Mouse (Mus musculus) hindbrain, embryonic 13.5 days (tissue): ENCODE measurements at regions not wholly inside any gene's neighbourhood (a gene's known extent, or its start where the extent isn't known, plus 50 kb on each side); places are given as distances from the start of the nearest gene placed in this dataset.

Experiments
- ATAC-seq: fragments of 200-750 bp; cut with Nextera tagmentation; 2 replicates; pipeline ENCODE4 v1.8.0; 2017; ENCODE audit warnings: moderate TSS enrichment; ENCODE audit not compliant: low FRiP score
- H3K27ac ChIP-seq: fragments of 300-500 bp; sonication (generic); 2 replicates; pipeline ENCODE4 v1.5.1; 2015; ENCODE audit warnings: inconsistent platforms, mild to moderate bottlenecking, moderate library complexity
- H3K27me3 ChIP-seq: fragments of 300-500 bp; sonication (generic); 2 replicates; pipeline ENCODE4 v1.6.1; 2015; ENCODE audit warnings: mild to moderate bottlenecking, inconsistent platforms
- H3K36me3 ChIP-seq: fragments of 300-500 bp; sonication (generic); 2 replicates; pipeline ENCODE4 v1.6.1; 2015; ENCODE audit warnings: mild to moderate bottlenecking, inconsistent platforms
- H3K4me1 ChIP-seq: fragments of 300-500 bp; sonication (generic); replicated peaks from 2 replicates; pipeline ENCODE4 v1.6.1; 2015; ENCODE audit warnings: inconsistent platforms
- H3K4me2 ChIP-seq: fragments of 300-500 bp; sonication (generic); 2 replicates; pipeline ENCODE4 v1.6.1; 2015; ENCODE audit warnings: inconsistent platforms, mild to moderate bottlenecking, moderate library complexity
- H3K4me3 ChIP-seq: fragments of 300-500 bp; sonication (generic); 2 replicates; pipeline ENCODE4 v1.5.1; 2015; ENCODE audit warnings: mild to moderate bottlenecking, inconsistent platforms
- H3K9ac ChIP-seq: fragments of 300-500 bp; sonication (generic); 2 replicates; pipeline ENCODE4 v1.6.1; 2015; ENCODE audit warnings: mild to moderate bottlenecking, inconsistent platforms
- H3K9me3 ChIP-seq: fragments of 300-500 bp; sonication (generic); 2 replicates; pipeline ENCODE4 v1.6.1; 2016; ENCODE audit warnings: inconsistent platforms
- WGBS: fragments of 180-500 bp; shearing (Covaris S2); methylation state at CpG from one replicate; pipeline ENCODE4 v1.1.7; 2015; 5-methylcytosine and 5-hydroxymethylcytosine counted together

- Histone ChIP-seq H3K27me3 (no peaks in the 10 kb centered on the region), H3K36me3 (no peaks in the 10 kb centered on the region), H3K4me1 (peaks cover 6% of the 10 kb centered on the region), H3K4me3 (no peak overlapping the region), H3K9ac (no peak overlapping the region), H3K27ac (0 out of 2 replicates have a peak overlapping the region, but pooled peaks have one; percentile 5), H3K9me3 (no peaks in the 10 kb centered on the region), H3K4me2 (peak overlapping the region; percentile 17; the same call in 1 of the 2 replicates)
- ATAC-seq = no peak
- 6% methylated on average over 9 of the region's 9 CpGs for WGBS
Measured at GRCm38 (mm10) chr1:41131410-41131809, 326.0 kb downstream of the Tmem182 start.

GRCm38 (mm10) chr1:41133143-41133542, 327.7 kb downstream of the Tmem182 start:
- no peak overlapping the region for H3K9ac ChIP-seq
- H3K4me2 ChIP-seq = no peak overlapping the region
- no peaks in the 10 kb centered on the region for H3K27me3 ChIP-seq
- no peaks in the 10 kb centered on the region for H3K9me3 ChIP-seq
- no peak overlapping the region for H3K27ac ChIP-seq
- H3K4me1 ChIP-seq = peaks cover 6% of the 10 kb centered on the region
- WGBS = 29% methylated on average over 1 of the region's 1 CpGs
- no peak overlapping the region for H3K4me3 ChIP-seq
- H3K36me3 ChIP-seq = no peaks in the 10 kb centered on the region
- ATAC-seq = no peak

- no peak for ATAC-seq
- WGBS = 62% methylated on average over 8 of the region's 8 CpGs
- H3K9me3 ChIP-seq = no peaks in the 10 kb centered on the region
- no peak overlapping the region for H3K9ac ChIP-seq
- H3K4me3 ChIP-seq = no peak overlapping the region
- H3K4me2 ChIP-seq = no peak overlapping the region
- peaks cover 6% of the 10 kb centered on the region for H3K4me1 ChIP-seq
- H3K27ac ChIP-seq = no peak overlapping the region
- no peaks in the 10 kb centered on the region for H3K27me3 ChIP-seq
- H3K36me3 ChIP-seq = no peaks in the 10 kb centered on the region
Measured at GRCm38 (mm10) chr1:41133946-41134345, 328.5 kb downstream of the Tmem182 start.

GRCm38 (mm10) chr1:41139725-41140124, 334.3 kb downstream of the Tmem182 start:
- Histone ChIP-seq H3K9ac (no peak overlapping the region), H3K4me2 (no peak overlapping the region), H3K4me1 (no peaks in the 10 kb centered on the region), H3K9me3 (no peaks in the 10 kb centered on the region), H3K36me3 (no peaks in the 10 kb centered on the region), H3K27me3 (no peaks in the 10 kb centered on the region), H3K4me3 (no peak overlapping the region), H3K27ac (no peak overlapping the region)
- ATAC-seq = no peak
- WGBS = 69% methylated on average over 2 of the region's 2 CpGs

- no peak overlapping the region for H3K4me2 ChIP-seq
- H3K4me3 ChIP-seq = no peak overlapping the region
- no peaks in the 10 kb centered on the region for H3K9me3 ChIP-seq
- no peaks in the 10 kb centered on the region for H3K4me1 ChIP-seq
- no peaks in the 10 kb centered on the region for H3K27me3 ChIP-seq
- no peak for ATAC-seq
- no peak overlapping the region for H3K27ac ChIP-seq
- no peaks in the 10 kb centered on the region for H3K36me3 ChIP-seq
- H3K9ac ChIP-seq = no peak overlapping the region
- WGBS = 13% methylated on average over 1 of the region's 1 CpGs
Measured at GRCm38 (mm10) chr1:41140542-41140941, 335.1 kb downstream of the Tmem182 start.

- H3K27ac ChIP-seq = no peak overlapping the region
- ATAC-seq = no peak
- no peaks in the 10 kb centered on the region for H3K27me3 ChIP-seq
- no peaks in the 10 kb centered on the region for H3K4me1 ChIP-seq
- WGBS = 93% methylated on average over 4 of the region's 4 CpGs
- no peak overlapping the region for H3K4me2 ChIP-seq
- no peak overlapping the region for H3K9ac ChIP-seq
- no peaks in the 10 kb centered on the region for H3K36me3 ChIP-seq
- no peaks in the 10 kb centered on the region for H3K9me3 ChIP-seq
- no peak overlapping the region for H3K4me3 ChIP-seq
Measured at GRCm38 (mm10) chr1:41141992-41142391, 336.6 kb downstream of the Tmem182 start.

- no peak overlapping the region for H3K27ac ChIP-seq
- H3K4me1 ChIP-seq = peaks cover 26% of the 10 kb centered on the region
- WGBS = 55% methylated on average over 1 of the region's 1 CpGs
- no peaks in the 10 kb centered on the region for H3K9me3 ChIP-seq
- no peak overlapping the region for H3K4me3 ChIP-seq
- H3K36me3 ChIP-seq = no peaks in the 10 kb centered on the region
- no peak overlapping the region for H3K4me2 ChIP-seq
- ATAC-seq = peak; percentile 57; the same call in 1 of the 2 replicates
- H3K9ac ChIP-seq = no peak overlapping the region
- no peaks in the 10 kb centered on the region for H3K27me3 ChIP-seq
Measured at GRCm38 (mm10) chr1:41152516-41152915, 347.1 kb downstream of the Tmem182 start.

GRCm38 (mm10) chr1:41153174-41153999, 348.0 kb downstream of the Tmem182 start:
- H3K4me2 ChIP-seq = no peak overlapping the region
- WGBS = 32% methylated on average over 14 of the region's 14 CpGs
- no peak for ATAC-seq
- H3K36me3 ChIP-seq = no peaks in the 10 kb centered on the region
- H3K4me3 ChIP-seq = no peak overlapping the region
- H3K4me1 ChIP-seq = peaks cover 34% of the 10 kb centered on the region
- H3K27ac ChIP-seq = 0 out of 2 replicates have a peak overlapping the region, but pooled peaks have one; percentile 35
- no peaks in the 10 kb centered on the region for H3K27me3 ChIP-seq
- H3K9ac ChIP-seq = no peak overlapping the region
- no peaks in the 10 kb centered on the region for H3K9me3 ChIP-seq

- Histone ChIP-seq H3K4me3 (no peak overlapping the region), H3K27me3 (no peaks in the 10 kb centered on the region; the same call in 1 of the 2 replicates), H3K4me1 (peaks cover 42% of the 10 kb centered on the region), H3K36me3 (no peaks in the 10 kb centered on the region), H3K4me2 (no peak overlapping the region), H3K9me3 (no peaks in the 10 kb centered on the region), H3K27ac (no peak overlapping the region), H3K9ac (no peak overlapping the region)
- ATAC-seq = no peak
- WGBS = 53% methylated on average over 4 of the region's 4 CpGs
Measured at GRCm38 (mm10) chr1:41154198-41154597, 348.8 kb downstream of the Tmem182 start.

GRCm38 (mm10) chr1:41156946-41157345, 351.5 kb downstream of the Tmem182 start:
- Histone ChIP-seq H3K9ac (no peak overlapping the region), H3K36me3 (no peaks in the 10 kb centered on the region), H3K9me3 (no peaks in the 10 kb centered on the region), H3K4me3 (no peak overlapping the region), H3K4me1 (peaks cover 42% of the 10 kb centered on the region), H3K27ac (peak overlapping the region; percentile 69), H3K27me3 (peaks cover 3% of the 10 kb centered on the region; the same call in 1 of the 2 replicates), H3K4me2 (peak overlapping the region; percentile 48; the same call in 1 of the 2 replicates)
- ATAC-seq = no peak
- WGBS = 24% methylated on average over 10 of the region's 10 CpGs

GRCm38 (mm10) chr1:41157651-41158513, 352.5 kb downstream of the Tmem182 start:
- whole genome bisulfite sequencing = 18% methylated on average over 20 of the region's 21 CpGs
- peak overlapping the region; percentile 18 for H3K4me3 ChIP-seq
- H3K9ac ChIP-seq = peak overlapping the region; percentile 39; the same call in 1 of the 2 replicates
- H3K9me3 ChIP-seq = no peaks in the 10 kb centered on the region
- peak overlapping the region; percentile 69 for H3K27ac ChIP-seq
- peaks cover 42% of the 10 kb centered on the region for H3K4me1 ChIP-seq
- H3K27me3 ChIP-seq = peaks cover 3% of the 10 kb centered on the region; the same call in 1 of the 2 replicates
- ATAC-seq = peak; percentile 87
- no peaks in the 10 kb centered on the region for H3K36me3 ChIP-seq
- peak overlapping the region; percentile 48 for H3K4me2 ChIP-seq
